Mouse (Mus musculus) left cerebral cortex, adult 8-10 months (tissue): ENCODE results near the gene Degs2. TPM values are rescaled to one million over a fixed set of nuclear protein-coding genes. Genes with fewer than 3 reads are reported as not detected.

ENCODE experiments used
- DNase-seq, 2 experiments: peaks; one replicate each; pipeline ENCODE4 v3.0.0; 2022; ENCODE audit warnings: low spot score in 2 of 2
- total RNA-seq, 4 experiments: library from RNA; stranded (reverse); gene quantifications; 2 replicates each; pipeline ENCODE4 v1.2.4; 2022

Gene Degs2
- total RNA-seq, 4 experiments from 2014 or later: 4.8 to 7.2 (median 6.6) TPM

- DNase-seq: no peak
These were observed 2.1 kb downstream of the Degs2 start for GRCm38 (mm10) chr12:108700037-108700436.

- DNase-seq: no peak
These were observed 2.5 kb downstream of the Degs2 start for GRCm38 (mm10) chr12:108699576-108699975.

GRCm38 (mm10) chr12:108698697-108699471 lies 3.2 kb downstream of the Degs2 start:
- DNase-seq: no peak

GRCm38 (mm10) chr12:108694223-108694622 lies 7.9 kb downstream of the Degs2 start:
- DNase-seq: no peak

DNA sequence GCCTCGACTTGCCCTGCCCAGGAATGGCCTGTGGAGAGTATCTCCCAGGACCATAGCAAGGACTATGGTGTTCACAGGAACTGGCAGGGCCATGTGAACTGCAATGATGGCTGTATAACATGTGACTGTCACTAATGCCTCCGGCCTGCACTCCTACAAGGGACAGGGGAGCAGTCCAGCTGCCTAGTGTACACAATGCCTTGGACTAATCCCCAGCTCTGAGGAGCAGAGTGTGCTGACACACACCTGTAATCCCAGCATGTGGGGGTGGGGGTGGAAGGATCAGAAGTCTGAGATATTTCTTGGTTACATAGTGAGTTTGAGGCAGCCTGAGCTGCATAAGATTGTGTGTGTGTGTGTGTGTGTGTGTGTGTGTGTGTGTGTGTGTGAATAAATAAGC lies 8.5 kb downstream of the Degs2 start:
- no peak for DNase-seq

- no peak for DNase-seq
These were observed 11.6 kb downstream of the Degs2 start for GRCm38 (mm10) chr12:108690529-108690928.

DNA sequence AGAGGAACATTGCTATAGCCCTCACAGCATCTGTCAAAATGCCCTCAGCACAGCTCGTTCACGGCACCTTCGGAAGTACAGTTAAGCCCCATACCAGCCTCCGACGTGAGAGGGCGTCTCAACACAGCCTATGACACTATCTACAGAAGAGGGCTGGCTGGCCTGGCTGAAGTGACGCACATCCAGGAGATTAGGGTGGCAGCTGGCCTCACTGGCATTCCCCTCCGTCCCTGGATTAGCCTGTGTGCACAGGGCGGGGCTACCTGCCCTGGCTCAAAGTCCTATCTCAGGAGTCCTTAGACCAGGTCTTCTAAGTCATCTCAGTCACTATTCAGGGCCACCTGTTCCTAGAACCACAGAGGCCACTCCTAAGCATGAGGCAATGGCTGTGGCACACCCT lies 12.9 kb downstream of the Degs2 start:
- no peak for DNase-seq

GRCm38 (mm10) chr12:108686926-108687325 lies 15.2 kb downstream of the Degs2 start:
- DNase-seq: no peak

DNA sequence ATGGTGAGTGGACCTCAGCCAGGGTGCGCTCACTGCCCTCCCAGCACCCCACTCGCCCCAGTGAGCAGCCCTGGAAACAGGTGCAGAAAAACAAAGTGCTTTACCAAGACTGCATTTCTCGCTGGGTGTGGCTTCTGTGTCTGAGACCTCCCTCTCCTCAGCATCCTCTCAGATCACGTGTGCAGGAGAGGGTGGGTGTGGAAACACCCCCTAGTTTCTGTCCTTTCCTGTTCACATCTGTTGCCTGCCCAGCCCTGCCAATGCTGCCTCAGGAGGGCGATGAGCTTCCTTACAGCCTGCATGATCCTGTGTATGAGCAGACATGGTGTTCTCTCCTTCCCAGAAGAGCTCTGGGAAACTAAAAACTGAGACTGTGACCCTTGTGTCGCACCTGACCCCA lies 15.7 kb downstream of the Degs2 start:
- no peak for DNase-seq

- DNase-seq: no peak
These were observed 19.7 kb downstream of the Degs2 start for GRCm38 (mm10) chr12:108682240-108683023.

DNA sequence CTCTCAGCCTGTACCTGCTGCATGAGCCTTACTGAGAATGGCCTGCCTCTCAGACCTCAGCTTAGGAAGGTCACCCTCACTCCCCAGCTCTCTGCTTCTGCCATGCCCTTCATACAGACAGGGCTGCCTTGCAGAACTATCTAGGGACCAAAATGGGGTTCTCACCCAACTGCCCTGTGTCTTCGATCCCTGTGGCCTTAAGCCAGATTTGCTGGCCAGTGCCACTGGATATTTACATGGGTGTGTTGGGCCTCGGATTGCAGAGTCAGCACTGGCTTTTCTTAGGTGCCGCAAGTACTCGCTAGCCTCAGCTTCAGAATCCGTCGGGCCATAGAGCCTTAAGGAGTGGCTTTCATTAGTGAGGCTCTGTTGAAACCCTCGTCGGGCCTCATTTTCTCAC lies 21.3 kb downstream of the Degs2 start:
- DNase-seq: no peak

DNA sequence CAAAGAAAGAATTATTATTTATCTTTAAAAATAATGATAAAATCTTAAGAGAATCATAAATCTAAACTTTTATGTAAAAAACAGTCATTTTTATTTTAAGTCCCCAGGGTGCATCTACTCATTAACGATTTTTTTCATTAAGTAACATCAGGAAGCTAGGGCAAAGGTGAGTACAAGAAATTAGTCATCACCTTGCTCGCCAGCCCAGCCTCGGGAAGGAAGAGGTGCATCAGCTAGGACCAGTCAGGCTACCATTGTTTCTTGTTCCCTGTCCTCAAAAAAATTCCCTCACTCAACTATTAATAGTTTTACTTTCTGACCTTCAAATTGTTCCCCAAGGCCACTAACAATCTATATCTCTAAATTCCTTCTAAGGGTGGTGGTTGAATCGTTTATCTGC lies 23.7 kb downstream of the Degs2 start:
- DNase-seq: no peak

DNA sequence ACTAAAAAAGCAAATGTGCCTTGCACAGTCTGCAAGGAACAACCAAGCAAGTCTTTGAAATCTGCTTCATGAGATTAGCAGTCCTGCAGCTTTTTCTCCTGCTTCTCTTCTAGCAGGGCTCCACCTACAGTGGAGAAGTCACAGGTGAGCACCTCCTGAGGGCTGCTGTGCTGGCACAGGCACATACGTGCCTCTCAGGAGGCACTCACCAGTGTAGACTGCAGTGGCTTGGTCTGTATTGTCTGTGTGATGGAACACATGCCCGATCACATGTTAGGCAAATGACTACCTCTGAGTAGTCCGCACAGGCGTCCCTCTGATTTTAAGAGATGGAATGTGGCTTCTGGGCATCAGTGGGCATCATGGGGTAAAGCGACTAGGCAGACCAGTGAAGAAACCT lies 25.0 kb downstream of the Degs2 start:
- DNase-seq: no peak

DNA sequence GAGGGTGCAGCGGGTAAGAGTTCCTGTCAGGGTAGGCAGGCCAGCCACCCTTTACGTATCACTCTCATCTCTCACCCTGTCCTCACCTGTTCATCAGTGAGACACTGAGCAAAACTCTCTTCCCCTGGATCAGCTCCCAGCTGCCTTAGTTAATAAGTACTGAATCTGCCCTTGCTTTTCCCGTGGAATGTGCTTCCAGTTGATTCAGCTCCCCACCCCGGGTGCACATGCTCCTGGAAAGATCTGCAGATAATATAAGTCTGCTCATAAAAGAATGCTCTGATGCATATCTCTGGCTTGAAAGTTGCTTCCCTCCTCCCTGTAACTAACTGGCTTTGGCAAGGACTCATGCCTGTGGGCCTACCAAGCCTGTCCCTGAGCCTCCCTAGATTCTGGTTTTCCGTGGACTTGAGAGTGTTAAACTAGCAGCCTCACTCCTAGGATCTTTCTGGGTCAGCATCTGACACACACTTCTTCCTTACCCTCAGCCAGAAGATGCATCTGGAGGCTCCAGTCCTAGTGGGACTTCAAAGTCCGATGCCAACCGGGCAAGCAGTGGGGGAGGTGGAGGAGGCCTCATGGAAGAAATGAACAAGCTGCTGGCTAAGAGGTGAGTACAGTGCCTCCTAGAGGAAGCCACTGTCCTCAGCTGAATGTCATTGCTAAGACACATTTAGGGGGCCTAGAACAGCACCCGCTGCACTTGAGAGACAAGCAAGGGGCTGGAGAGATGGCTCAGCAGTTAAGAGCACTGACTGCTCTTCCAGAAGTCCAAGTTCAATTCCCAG lies 26.3 kb downstream of the Degs2 start:
- DNase-seq: no peak

DNA sequence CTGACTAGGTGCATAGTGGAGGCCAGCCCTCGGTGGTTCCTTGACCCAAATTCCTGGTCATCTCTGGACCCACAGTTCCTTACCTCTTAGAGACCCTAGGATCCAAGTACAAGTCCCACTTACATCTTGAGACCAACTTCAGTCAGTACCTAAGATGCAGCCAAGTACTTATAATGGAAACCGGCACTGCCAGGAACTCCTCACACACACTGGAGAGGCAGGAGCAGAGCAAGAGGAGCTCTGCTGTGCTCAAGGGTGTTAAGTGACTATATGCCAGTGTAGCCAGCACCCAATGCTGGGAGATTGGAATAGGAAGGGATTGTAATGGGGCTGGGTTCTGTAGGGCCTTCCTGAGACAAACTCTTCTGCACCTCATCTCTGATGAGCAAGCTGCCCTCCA lies 27.2 kb downstream of the Degs2 start:
- no peak for DNase-seq

DNA sequence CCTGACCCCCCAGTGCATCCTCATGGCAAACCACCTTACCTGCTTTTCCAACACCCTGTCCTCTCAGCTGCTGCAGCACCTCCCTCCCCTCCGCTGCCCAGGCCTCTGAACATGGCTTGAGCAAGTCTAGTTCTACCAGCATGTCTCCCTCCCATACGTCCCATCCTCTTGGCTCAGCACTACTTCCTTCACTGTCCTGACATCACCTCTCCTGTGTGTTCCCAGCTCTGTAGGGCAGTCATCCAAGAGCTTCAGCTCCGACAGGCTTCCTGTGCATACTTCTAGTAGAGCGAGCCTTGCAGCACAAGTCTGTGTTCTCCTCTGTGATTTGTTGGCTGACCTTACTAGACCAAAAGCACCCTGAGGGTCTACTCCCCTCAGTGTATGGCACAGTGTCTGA lies 27.6 kb downstream of the Degs2 start:
- DNase-seq: peak in 1 of 2 experiments; percentile 68

DNA sequence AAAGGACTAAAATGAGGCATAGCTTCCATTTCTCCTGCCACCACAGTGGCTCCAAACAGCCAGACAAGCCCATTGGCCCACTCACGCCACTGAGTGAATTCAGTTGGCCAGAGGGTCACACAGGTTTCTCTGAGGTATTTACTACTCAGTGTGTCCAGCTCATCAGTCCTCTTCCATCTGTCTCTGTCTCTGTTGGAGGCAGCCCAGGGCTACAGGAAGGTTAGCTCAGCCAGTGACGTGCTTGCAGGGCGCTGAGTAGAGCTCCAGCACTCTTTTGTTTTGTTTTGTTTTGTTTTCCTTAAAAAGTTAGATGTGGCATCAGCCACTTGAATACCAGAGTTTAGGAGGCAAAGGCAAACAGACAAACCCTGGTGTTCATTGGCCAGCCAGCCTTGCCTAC lies 28.6 kb downstream of the Degs2 start:
- no peak for DNase-seq

DNA sequence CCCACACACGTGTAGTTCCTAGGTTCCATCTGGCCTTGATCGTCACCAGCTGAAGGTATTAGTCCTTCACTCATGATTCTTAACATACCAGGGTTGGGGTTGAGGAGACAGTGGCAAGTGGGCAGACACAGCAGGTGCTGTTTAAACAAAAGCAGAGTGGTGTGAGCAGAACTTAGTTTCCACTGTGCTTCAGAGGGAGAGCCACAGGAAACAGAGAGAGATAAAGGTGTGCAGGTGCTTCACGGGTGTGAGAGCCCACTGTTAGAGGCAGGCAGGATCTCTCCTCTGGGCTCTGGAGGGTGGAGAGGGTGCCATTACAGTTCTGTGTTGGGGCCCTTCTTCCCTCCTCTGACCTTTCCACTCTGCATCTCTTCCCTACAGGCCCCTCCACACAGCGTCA lies 29.2 kb downstream of the Degs2 start:
- no peak for DNase-seq

DNA sequence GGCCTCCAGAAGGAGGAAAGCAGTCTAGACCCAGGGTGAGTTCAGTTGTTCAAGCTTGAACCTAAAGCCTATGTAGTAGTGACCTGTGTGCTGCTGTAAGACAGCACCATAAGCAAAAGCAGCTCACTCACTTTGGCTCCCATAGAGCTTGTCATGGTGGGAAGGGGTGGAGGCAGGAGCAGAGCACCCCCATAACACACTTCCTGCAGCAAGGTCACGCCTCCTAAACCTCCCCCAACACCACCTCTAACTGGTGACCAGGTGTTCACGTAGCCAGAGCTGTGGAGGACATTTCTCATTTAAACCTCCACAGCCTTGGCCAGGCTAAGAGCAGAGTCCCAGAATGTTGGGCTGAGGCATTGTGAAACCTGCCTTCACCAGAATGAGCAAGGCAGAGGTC lies 30.6 kb downstream of the Degs2 start:
- DNase-seq: no peak

GRCm38 (mm10) chr12:108668606-108669235 lies 33.4 kb downstream of the Degs2 start:
- DNase-seq: no peak

GRCm38 (mm10) chr12:108657350-108657749 lies 44.8 kb downstream of the Degs2 start:
- DNase-seq: no peak
